Mouse (Mus musculus): ENCODE data around the gene Asic4.

The Asic4 gene

DNA sequence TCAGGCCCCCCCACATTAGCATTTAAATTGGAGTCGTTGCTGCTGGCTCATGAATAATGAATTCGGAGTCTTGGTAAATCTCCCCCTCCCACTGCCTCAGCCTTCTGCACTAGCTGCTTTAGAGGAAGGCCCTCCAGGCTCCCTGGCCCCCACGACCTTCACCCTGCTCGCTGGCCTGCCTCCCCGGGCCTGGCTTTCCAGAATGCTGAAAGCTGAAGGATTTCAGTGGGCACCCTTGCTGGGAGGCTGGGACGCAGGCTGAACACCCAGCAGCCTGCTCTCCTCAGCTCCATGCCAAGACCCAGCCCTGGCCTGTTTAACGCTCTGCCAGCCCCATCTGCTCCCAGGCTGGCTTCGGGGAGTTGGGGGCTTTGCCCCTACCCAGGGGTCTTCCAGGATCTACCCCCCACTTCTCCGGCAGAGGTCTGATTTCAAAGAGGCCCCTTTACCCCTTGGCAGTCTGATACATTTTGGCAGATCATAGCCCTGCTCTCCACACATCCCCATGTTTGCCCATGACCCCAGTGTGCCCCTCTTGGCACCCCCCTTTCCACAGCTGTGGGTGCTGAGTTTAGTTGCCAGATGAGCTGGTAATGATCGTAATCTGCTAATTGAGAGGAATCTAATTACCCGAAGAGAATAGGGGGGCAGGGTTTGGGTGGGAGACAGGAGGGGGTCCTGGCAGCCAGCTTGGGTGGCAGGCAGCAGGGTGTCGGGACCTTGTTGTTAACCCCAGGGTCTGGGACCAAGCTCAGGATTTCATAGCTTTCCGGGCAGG is 6.8 kb upstream of the Asic4 start:
- DNase-seq (ENCODE audit: low spot score): no peak

GRCm38 (mm10) chr1:75444208-75444607 is 6.0 kb upstream of the Asic4 start:
- DNase-seq (ENCODE audit: low spot score): no peak

DNA sequence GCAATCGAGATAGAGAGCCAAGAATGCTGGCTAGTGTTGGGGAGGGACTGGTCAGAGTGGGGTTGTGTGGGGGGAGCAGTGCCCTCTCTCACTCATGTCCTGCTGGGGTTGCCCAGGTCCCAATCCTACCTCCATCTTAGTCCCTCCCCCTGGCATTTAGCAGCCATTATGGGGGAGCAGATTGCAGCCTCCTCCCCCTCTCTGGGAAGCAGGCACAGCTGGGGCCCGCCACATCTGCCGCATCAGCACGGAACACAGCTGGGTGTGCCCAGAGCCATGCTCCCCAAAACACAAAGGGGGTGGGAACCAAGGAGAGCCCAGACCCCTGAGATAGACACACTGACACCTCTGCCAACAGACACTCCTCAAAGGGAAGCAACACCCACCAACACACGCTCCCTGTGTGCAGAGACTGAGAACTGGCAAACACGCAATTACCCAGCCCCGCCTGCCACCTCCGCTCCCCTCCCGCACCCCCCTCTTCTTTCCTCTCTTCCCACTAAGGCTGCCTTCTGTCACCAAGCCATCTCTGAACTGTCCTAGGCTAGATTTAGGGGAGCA is 5.0 kb upstream of the Asic4 start:
- no peak for DNase-seq (ENCODE audit: low spot score)

DNA sequence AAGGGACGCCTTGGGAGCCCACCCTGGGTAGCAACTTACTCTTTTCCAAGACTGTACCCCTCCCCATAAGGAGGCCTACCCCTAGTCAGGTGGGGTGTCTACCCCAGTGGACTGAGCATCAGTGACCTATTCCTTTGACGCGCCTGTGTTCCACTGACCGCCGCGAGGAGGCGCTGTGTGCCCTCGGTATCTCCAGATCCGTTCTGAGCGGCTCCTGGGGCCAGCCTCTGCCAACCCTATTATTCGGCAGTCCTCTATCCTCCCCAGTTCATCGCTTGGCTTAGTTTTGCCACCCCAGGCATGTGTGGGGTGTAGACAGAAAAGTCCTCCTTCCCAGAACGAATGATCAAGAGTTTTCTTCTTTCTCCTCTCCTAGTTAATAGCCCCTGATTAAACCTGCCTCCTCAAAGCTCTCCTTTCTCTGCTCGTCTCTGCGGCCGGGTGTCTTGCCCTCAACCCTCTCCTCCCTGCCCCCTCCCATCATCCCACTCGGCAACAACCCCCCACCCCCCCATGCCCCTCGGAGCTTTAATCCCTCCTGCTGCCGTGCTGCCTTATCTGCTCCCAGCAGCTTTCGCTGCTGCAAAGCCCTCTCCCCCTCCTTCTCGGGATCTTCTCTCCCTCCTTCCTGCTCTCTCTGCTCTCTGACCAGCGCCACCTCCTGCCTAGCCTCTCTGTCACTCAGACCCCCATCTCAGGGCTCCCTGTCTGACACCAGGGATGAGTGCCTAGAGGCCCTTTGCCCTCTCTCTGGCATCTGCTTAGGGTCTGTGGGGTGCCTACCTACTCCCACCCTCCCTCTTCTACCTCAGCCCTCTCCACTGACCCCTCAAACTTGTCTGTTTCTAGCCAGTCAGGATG is 4.3 kb upstream of the Asic4 start:
- DNase-seq (ENCODE audit: low spot score): peak; percentile 73

DNA sequence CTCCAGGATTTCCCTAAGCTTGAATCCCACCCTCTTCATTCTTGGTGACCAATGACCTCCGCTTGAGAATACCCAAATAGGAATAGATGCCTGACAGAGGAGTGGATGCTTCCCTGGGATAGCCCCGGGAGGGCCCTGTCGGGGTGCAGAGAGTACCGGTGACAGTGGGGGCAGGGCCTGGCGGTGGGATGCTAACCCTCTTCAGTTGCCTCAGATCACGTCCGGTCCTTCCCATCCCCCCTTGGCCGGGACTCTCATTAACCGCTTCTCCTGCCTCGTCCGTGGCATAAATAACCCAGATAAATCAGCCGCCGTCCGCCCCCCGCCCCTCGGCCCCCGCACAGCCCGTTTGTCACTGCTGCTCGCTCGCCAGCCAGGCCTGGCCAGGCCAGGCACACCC is 3.6 kb upstream of the Asic4 start:
- DNase-seq (ENCODE audit: low spot score): no peak

DNA sequence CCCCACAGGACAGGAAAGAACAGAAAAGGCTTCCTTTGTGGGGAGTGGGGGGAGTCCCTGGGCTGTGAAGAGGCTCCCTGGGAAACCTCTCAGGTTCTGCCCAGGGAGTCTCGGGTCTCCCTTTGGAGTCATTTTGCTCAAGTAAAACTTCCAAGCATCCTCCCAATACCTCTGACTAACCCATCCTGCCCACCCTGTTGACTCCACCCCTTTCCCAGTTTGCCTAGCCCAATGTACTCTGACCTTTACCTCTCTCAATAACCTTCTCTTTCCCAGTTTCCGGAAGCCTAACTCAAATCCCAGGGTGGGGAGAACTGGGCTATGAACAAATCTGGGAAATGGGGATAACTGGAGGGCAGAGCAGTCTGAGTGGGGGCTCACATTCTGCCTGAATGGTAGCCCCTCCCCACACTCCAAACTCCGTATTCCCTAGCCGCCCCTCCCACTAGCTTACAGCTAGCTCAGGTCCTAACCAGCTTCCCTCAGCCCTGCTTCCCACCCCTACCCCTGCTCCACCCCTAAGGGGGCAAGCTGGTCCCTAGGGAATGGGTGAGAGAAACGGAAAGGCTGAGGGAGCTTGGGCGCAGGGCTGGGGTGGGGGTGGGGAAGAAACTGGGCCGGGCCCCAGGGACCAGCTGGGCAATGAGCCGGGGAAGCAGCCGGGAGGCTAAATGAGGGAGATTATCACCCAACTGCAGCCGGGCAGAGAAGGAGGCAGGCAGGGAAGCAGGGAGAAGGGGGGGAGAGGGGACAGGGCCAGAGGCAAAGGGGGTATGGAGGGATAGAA is 2.8 kb upstream of the Asic4 start:
- DNase-seq (ENCODE audit: low spot score): no peak

DNA sequence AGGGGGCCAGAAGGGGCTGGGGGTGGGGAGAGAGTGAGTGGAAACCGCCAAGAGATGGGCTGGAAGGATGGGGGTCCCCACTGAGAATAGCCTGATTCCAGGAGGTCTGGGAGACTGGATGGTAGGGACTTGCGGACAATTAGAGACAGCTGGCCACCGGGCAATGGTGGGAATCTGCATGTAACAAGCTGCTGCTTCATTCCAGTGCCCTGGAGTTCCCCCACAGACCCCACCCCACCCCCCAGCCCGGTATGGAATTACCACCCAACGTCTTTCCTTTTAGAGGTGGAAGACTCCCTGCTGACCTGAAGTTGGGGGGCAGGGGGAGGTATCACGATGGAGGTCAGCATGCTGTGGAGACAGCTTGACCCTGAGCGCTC is 2.2 kb upstream of the Asic4 start:
- DNase-seq (ENCODE audit: low spot score): no peak

DNA sequence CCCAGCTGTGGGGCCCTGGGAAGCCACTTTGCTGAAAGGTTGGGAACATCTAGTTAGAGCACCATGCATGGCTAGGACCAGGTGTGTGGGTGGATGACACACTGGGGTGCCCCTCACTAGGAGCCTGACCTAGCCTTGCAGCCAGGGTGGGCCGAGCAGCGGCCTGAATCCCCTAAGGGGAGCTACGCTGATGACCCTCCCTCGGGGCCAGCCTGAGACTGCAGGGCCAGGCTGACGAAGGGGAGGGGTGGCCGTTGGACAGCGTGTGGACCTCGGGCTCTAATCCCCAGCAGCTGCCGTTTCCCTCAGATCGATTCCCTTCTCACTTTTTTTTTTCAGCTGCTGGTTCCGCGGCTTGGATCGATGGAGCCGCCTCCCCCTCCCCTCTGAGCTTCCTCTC is 1.3 kb upstream of the Asic4 start:
- no peak for DNase-seq (ENCODE audit: low spot score)

DNA sequence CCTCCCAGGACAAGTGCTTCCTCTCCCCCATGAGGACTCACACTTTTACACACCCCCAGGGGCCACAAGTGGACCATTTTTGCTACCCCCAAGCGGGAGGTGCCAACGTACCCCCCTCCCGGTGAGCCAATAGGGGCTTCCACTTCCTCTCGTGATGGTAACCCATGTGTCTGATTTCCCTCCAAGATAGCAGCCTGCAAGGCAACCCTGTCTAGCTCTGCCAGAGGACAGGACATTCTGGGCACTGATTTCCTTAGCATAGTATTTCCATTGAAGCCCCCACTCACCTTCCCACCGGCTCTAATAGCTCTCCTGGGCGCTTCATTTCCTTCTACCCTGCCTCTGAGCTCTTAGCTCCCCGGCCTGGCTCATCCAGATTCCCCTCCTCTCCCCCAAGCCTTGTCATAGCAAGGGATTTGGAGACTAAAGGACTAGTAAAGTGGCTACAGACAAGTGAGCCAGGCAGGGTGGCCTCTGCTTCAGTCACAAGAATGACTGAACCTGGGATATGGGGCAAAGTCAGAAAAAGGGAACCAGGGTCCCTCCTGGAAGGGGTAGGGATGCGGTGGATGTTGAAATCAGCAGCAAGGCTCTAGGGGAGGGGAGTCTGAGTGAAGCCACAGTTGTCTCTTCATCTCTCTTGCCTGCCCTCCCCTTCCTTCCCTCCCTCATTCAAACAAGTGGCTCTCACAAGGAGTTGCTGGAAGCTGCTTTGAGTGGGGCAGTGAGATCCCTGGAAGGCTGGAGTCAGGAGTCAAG is 680 bp upstream of the Asic4 start:
- DNase-seq (ENCODE audit: low spot score): no peak

GRCm38 (mm10) chr1:75451900-75452299 is 1.7 kb downstream of the Asic4 start:
- DNase-seq (ENCODE audit: low spot score): no peak

GRCm38 (mm10) chr1:75455433-75455832 is 5.2 kb downstream of the Asic4 start:
- DNase-seq (ENCODE audit: low spot score): no peak

- no peak for DNase-seq (ENCODE audit: low spot score)
Observed at GRCm38 (mm10) chr1:75455948-75456347, 5.7 kb downstream of the Asic4 start.

DNA sequence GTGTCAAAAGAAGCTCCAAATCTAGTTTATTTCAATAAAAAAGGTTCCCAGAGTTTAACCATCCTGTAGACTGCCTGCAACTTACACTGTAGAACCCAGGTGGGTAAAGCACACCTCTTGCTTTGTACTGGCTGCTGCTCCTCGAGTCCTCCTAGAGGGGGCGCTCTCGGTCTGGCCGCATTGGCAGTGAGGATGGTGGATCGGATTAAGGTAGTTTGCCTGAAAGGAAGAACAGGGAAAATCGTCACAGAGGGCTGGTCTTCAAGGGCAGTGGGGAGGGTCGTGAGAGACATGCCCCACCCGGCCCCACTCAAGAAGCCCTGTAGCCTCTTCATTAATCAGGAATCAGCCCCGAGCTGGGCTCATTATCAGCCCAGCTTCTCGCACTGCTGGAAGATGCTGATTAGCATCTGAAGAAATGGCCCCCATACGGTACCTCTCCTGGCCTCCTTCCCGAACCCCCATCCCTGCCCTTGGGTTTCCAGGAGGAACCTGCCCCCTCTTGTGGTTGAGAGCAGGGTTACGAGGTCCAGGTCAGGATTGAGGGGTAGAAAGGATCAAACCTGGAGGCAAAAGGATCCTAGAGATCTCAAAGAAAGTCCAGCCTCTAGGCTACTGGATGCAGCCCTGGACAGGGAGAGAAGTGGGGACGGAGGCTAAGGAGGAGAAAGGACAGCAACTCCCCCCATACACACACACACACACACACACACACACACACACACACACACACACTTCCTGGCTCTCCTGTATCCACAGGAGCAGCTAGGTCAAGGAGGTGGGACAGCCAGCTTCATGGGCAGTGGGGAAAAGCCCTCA is 6.7 kb downstream of the Asic4 start:
- no peak for DNase-seq (ENCODE audit: low spot score)

GRCm38 (mm10) chr1:75457710-75458024 is 7.4 kb downstream of the Asic4 start:
- DNase-seq (ENCODE audit: low spot score): no peak

- DNase-seq (ENCODE audit: low spot score): no peak
Observed at GRCm38 (mm10) chr1:75458025-75458788, 8.0 kb downstream of the Asic4 start.

DNA sequence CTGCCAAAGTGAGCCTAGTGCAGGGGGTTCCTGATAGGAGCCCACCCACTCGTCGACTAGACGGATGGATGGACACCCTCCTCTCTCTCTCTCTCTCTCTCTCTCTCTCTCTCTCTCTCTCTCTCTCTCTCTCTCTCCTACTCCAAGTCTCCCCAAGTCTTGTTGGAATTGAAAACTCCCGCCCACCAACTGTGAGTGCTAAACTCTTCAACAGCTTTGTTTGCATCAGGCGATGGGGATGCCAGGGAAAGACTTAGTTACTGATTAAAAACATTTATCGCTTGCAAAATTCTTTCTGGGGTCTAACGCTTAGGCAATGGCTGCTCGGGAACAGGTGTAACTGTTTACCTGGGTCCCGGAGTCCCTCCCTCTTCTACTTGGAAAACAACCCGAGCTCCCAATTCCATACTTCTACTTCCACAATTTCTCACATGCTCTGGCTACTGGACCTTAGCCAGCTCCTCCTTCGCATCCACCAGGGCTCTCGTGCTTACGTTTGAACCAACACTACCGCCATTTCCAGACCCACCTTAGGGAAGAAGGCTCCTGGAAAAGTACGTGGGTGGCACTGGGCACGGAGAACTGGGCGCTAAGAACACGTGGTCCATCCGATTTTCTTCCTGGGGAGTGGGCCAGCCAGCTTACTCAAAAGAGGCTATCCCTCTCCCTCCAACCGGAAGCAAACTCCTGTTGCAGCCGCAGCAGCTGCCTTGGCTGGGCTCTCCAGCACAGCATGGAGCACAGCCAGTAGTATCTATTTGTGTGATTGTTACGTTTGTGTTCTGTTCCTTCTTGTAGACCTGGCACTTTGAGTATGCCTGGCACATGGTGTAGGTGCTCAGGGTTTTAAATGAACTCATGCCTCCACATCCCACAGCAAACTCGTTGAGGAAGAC is 8.8 kb downstream of the Asic4 start:
- no peak for DNase-seq (ENCODE audit: low spot score)

GRCm38 (mm10) chr1:75460297-75460696 is 10.1 kb downstream of the Asic4 start:
- DNase-seq (ENCODE audit: low spot score): no peak

DNA sequence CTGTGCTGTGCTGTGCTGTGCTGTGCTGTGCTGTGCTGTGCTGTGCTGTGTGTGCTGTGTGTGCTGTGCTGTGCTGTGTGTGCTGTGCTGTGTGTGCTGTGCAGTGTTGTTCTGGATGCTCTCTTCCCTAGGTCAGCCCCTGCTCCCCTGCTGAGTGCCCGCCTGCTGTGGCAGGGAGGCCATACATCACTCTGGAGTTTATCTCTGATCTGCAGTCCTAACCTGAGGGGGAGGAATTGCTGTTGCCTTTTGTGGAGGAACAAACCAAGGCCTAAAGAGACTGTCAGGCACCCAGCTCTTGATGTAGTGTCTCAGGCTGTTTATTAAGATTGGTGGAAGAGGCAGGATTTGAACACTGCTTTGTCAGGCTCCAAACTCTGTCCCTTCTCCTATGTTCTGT is 12.4 kb downstream of the Asic4 start:
- DNase-seq (ENCODE audit: low spot score): no peak

- DNase-seq (ENCODE audit: low spot score): no peak
Observed at GRCm38 (mm10) chr1:75463652-75464204, 13.5 kb downstream of the Asic4 start.

Data from urinary bladder, postnatal 25 days (tissue).